Mouse (Mus musculus) embryonic facial prominence, embryonic 11.5 days (tissue): ENCODE measurements around the gene Irf9. TPM values are rescaled to one million over a fixed set of nuclear protein-coding genes. Genes with fewer than 3 reads are reported as not detected.

Source experiments
- ATAC-seq: fragments of 200-750 bp; cut with Nextera tagmentation; replicated peaks from 2 replicates; pipeline ENCODE4 v1.8.0; 2017; ENCODE audit warnings: low read depth; ENCODE audit not compliant: insufficient number of reproducible peaks, low FRiP score, low TSS enrichment
- DNase-seq: peaks from one replicate; pipeline ENCODE4 v3.0.0-alpha.2; 2015; ENCODE audit warnings: low spot score
- H3K27ac ChIP-seq: fragments of 300-500 bp; sonication (generic); replicated peaks from 2 replicates; pipeline ENCODE4 v1.5.1; 2014; ENCODE audit warnings: mild to moderate bottlenecking, low read depth, low read length, control low read depth
- H3K27me3 ChIP-seq: fragments of 300-500 bp; sonication (generic); 2 replicates; pipeline ENCODE4 v1.6.1; 2014; ENCODE audit warnings: mild to moderate bottlenecking, low read length, moderate library complexity, mixed read lengths; ENCODE audit not compliant: control insufficient read depth, insufficient read depth
- H3K36me3 ChIP-seq: fragments of 300-500 bp; sonication (generic); replicated peaks from 2 replicates; pipeline ENCODE4 v1.6.1; 2014; ENCODE audit warnings: low read depth, mild to moderate bottlenecking, low read length, moderate library complexity, mixed read lengths; ENCODE audit not compliant: control insufficient read depth, insufficient read depth
- H3K4me1 ChIP-seq: fragments of 300-500 bp; sonication (generic); 2 replicates; pipeline ENCODE4 v1.6.1; 2014; ENCODE audit warnings: low read length, mixed read lengths; ENCODE audit not compliant: control insufficient read depth, insufficient read depth
- H3K4me2 ChIP-seq: fragments of 300-500 bp; sonication (generic); 2 replicates; pipeline ENCODE4 v1.6.1; 2014; ENCODE audit warnings: low read depth, mild to moderate bottlenecking, control low read depth, low read length, moderate library complexity
- H3K4me3 ChIP-seq: fragments of 300-500 bp; sonication (generic); 2 replicates; pipeline ENCODE4 v1.5.1; 2014; ENCODE audit warnings: low read depth, low read length, control low read depth
- H3K9ac ChIP-seq: fragments of 300-500 bp; sonication (generic); replicated peaks from 2 replicates; pipeline ENCODE4 v1.6.1; 2014; ENCODE audit warnings: mild to moderate bottlenecking, control low read depth, low read length
- H3K9me3 ChIP-seq: fragments of 300-500 bp; sonication (generic); replicated peaks from 2 replicates; pipeline ENCODE4 v1.6.1; 2016; ENCODE audit warnings: mild to moderate bottlenecking, low read length, inconsistent platforms, mixed read lengths; ENCODE audit not compliant: control insufficient read depth
- WGBS: fragments of 180-500 bp; shearing (Covaris S2); extraction: QIAGEN DNeasy Blood & Tissue Kit; methylation state at CpG from one replicate; pipeline ENCODE4 v1.1.7; 2014; 5-methylcytosine and 5-hydroxymethylcytosine counted together
- polyA plus RNA-seq: library from polyadenylated mRNA; unstranded; fragments of >200 nt; fragmentation: Nextera tagmentation; extraction: Ambion mirVana; gene quantifications from 2 replicates; pipeline ENCODE4 v1.2.1, GENCODE M21; 2014

Gene Irf9
- polyA plus RNA-seq, 1 experiment from 2014 or later = 5.2 TPM

- H3K27ac ChIP-seq = no peak overlapping the region
- WGBS = 90% methylated on average over 6 of the region's 6 CpGs
- no peaks in the 10 kb centered on the region for H3K9me3 ChIP-seq
- ATAC-seq (no peak), DNase-seq (no peak)
- H3K27me3 ChIP-seq = no peaks in the 10 kb centered on the region
- H3K4me1 ChIP-seq = no peaks in the 10 kb centered on the region; the same call in 1 of the 2 replicates
- no peak overlapping the region for H3K9ac ChIP-seq
- H3K4me3 ChIP-seq = no peak overlapping the region
- no peak overlapping the region for H3K4me2 ChIP-seq
- H3K36me3 ChIP-seq = peaks cover 3% of the 10 kb centered on the region
These were observed 5.0 kb downstream of the Irf9 start for GRCm38 (mm10) chr14:55608339-55608738.

- H3K36me3 ChIP-seq = no peaks in the 10 kb centered on the region; the same call in 1 of the 2 replicates
- H3K9ac ChIP-seq = no peak overlapping the region
- 79% methylated on average over 6 of the region's 6 CpGs for WGBS
- H3K4me2 ChIP-seq = no peak overlapping the region
- DNase-seq (no peak), ATAC-seq (no peak)
- no peak overlapping the region for H3K4me3 ChIP-seq
- no peaks in the 10 kb centered on the region for H3K27me3 ChIP-seq
- H3K27ac ChIP-seq = no peak overlapping the region
- no peaks in the 10 kb centered on the region for H3K4me1 ChIP-seq
- no peaks in the 10 kb centered on the region for H3K9me3 ChIP-seq
These were observed 10.0 kb downstream of the Irf9 start for GRCm38 (mm10) chr14:55613346-55613745.

GRCm38 (mm10) chr14:55614565-55615178 is 11.3 kb downstream of the Irf9 start:
- ATAC-seq = no peak
- no peak overlapping the region for H3K27ac ChIP-seq

GRCm38 (mm10) chr14:55615876-55616275 is 12.5 kb downstream of the Irf9 start:
- no peak for ATAC-seq
- H3K4me1 ChIP-seq = no peaks in the 10 kb centered on the region
- H3K9ac ChIP-seq = no peak overlapping the region
- WGBS = 22% methylated on average over 2 of the region's 2 CpGs
- no peak for DNase-seq
- H3K27me3 ChIP-seq = no peaks in the 10 kb centered on the region
- H3K9me3 ChIP-seq = no peaks in the 10 kb centered on the region
- no peak overlapping the region for H3K27ac ChIP-seq
- no peak overlapping the region for H3K4me3 ChIP-seq
- no peaks in the 10 kb centered on the region for H3K36me3 ChIP-seq
- no peak overlapping the region for H3K4me2 ChIP-seq

More at GRCm38 (mm10) chr14:55614565-55615178, 11.3 kb downstream of the Irf9 start:
- H3K9me3 ChIP-seq = no peaks in the 10 kb centered on the region
- DNase-seq = no peak
- no peak overlapping the region for H3K4me2 ChIP-seq
- H3K27me3 ChIP-seq = no peaks in the 10 kb centered on the region
- H3K9ac ChIP-seq = no peak overlapping the region
- no peak overlapping the region for H3K4me3 ChIP-seq
- 79% methylated on average over 7 of the region's 7 CpGs for WGBS
- H3K36me3 ChIP-seq = no peaks in the 10 kb centered on the region
- H3K4me1 ChIP-seq = no peaks in the 10 kb centered on the region

- no peaks in the 10 kb centered on the region for H3K4me1 ChIP-seq
- no peak for DNase-seq
- ATAC-seq = no peak
- 82% methylated on average over 2 of the region's 2 CpGs for WGBS
- H3K36me3 ChIP-seq = no peaks in the 10 kb centered on the region
- H3K9me3 ChIP-seq = no peaks in the 10 kb centered on the region
- no peak overlapping the region for H3K4me2 ChIP-seq
- H3K4me3 ChIP-seq = no peak overlapping the region
- no peaks in the 10 kb centered on the region for H3K27me3 ChIP-seq
- H3K9ac ChIP-seq = no peak overlapping the region
- no peak overlapping the region for H3K27ac ChIP-seq
These were observed 13.5 kb downstream of the Irf9 start for GRCm38 (mm10) chr14:55616844-55617243.

- 0 out of 2 replicates have a peak within 1 kb of the TSS, but pooled peaks have one; percentile 22 for H3K9ac ChIP-seq
- no peaks in the 10 kb centered on the region for H3K27me3 ChIP-seq
- ATAC-seq (peak; percentile 81), DNase-seq (peak; percentile 65)
- peak within 1 kb of the TSS; percentile 23 for H3K4me2 ChIP-seq
- H3K9me3 ChIP-seq = no peaks in the 10 kb centered on the region
- 25% methylated on average over 21 of the region's 21 CpGs for WGBS
- H3K4me3 ChIP-seq = peak within 1 kb of the TSS; percentile 19
- no peaks in the 10 kb centered on the region for H3K36me3 ChIP-seq
- no peak within 1 kb of the TSS for H3K27ac ChIP-seq
- H3K4me1 ChIP-seq = no peaks in the 10 kb centered on the region
These were observed 14.5 kb downstream of the Irf9 start, which contains the start of gene Rec8 for GRCm38 (mm10) chr14:55617822-55618221. TSS of gene Rec8 (plus strand) at chr14:55618037.

GRCm38 (mm10) chr14:55618486-55619195 is 15.3 kb downstream of the Irf9 start:
- DNase-seq (no peak), ATAC-seq (no peak)
- WGBS = 47% methylated on average over 22 of the region's 22 CpGs
- 0 out of 2 replicates have a peak overlapping the region, but pooled peaks have one; percentile 22 for H3K9ac ChIP-seq
- H3K36me3 ChIP-seq = no peaks in the 10 kb centered on the region
- peak overlapping the region; percentile 19 for H3K4me3 ChIP-seq
- H3K4me1 ChIP-seq = no peaks in the 10 kb centered on the region
- H3K27ac ChIP-seq = no peak overlapping the region
- no peaks in the 10 kb centered on the region for H3K27me3 ChIP-seq
- peak overlapping the region; percentile 23 for H3K4me2 ChIP-seq
- H3K9me3 ChIP-seq = no peaks in the 10 kb centered on the region
